Mouse (Mus musculus): ENCODE measurements around the gene Clrn1. TPM values are rescaled to one million over a fixed set of nuclear protein-coding genes. Genes with fewer than 3 reads are reported as not detected.

The Clrn1 gene
- polyA plus RNA-seq, 2 experiments: not detected

DNA sequence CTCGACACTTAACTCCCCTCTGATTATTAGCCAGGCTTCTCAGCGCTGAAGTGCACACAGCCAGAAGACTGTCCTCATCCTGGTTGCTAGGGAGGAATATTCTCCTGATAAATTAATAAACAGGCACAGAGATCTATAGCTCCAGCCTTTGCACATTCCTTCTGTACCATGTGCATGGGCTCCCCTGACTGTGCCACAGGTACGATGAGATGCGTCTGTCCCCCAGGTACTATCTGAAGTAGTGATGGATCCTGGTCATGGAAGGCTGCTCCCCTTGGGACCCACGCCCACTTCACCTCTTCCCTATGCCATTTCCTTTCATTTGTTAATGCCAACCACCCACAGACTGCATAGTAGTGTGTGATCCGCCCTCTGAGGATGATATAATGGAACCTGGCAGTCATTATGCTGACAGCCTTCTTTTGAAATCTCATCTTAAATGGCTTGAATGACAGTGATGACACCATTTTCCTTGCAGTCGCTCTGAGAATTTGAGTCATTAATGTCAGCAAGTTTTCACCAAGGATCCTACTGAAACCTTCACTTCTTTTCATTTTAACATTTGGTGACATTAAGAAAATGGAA, 3.1 kb upstream of the Clrn1 start:
- Histone ChIP-seq H3K27me3 (ENCODE audit: control insufficient read depth, insufficient read depth, low read length) (no peaks in the 10 kb centered on the region), H3K36me3 (replicated peaks; ENCODE audit: control insufficient read depth, insufficient read depth, low read depth) (no peaks in the 10 kb centered on the region), H3K4me2 (ENCODE audit: low read depth) (no peak overlapping the region), H3K27ac (no peak overlapping the region), H3K4me3 (ENCODE audit: insufficient read depth in 1 of 2, low read depth in 2 of 2, low read length in 2 of 2) (no peak overlapping the region), H3K4me1 (replicated peaks; ENCODE audit: control insufficient read depth in 2 of 2, insufficient read depth in 2 of 2, low read length in 1 of 2) (0 out of 4 replicates have a peak, but pooled peaks cover 0 to 1% of the 10 kb centered on the region in 2 experiments), H3K9me3 (ENCODE audit: control insufficient read depth, low read length) (no peaks in the 10 kb centered on the region), H3K9ac (replicated peaks) (no peak overlapping the region)
- ATAC-seq (ENCODE audit: insufficient read depth) (no peak), DNase-seq (ENCODE audit: low read depth in 3 of 3, low spot score in 3 of 3) (no peak)
- TF ChIP-seq EP300 (IDR thresholded peaks at IDR 0.05; ENCODE audit: low read depth) (no peak), CTCF (IDR thresholded peaks at IDR 0.05; ENCODE audit: low read depth) (no peak)
- 63% methylated on average over 7 of the region's 7 CpGs for WGBS (ENCODE audit: insufficient replicate concordance)

- ATAC-seq (ENCODE audit: insufficient read depth) (no peak), DNase-seq (ENCODE audit: low read depth in 3 of 3, low spot score in 3 of 3) (no peak)
- no peak for TF ChIP-seq EP300 (IDR thresholded peaks at IDR 0.05; ENCODE audit: low read depth)
- no peak for TF ChIP-seq CTCF (IDR thresholded peaks at IDR 0.05; ENCODE audit: low read depth)
- Histone ChIP-seq H3K27me3 (ENCODE audit: control insufficient read depth, insufficient read depth, low read length) (no peaks in the 10 kb centered on the region), H3K4me2 (ENCODE audit: low read depth) (no peak overlapping the region), H3K9ac (replicated peaks) (no peak overlapping the region), H3K4me3 (ENCODE audit: insufficient read depth in 1 of 2, low read depth in 2 of 2, low read length in 2 of 2) (no peak overlapping the region), H3K36me3 (replicated peaks; ENCODE audit: control insufficient read depth, insufficient read depth, low read depth) (no peaks in the 10 kb centered on the region), H3K4me1 (replicated peaks; ENCODE audit: control insufficient read depth in 2 of 2, insufficient read depth in 2 of 2, low read length in 1 of 2) (0 out of 4 replicates have a peak, but pooled peaks cover 0 to 1% of the 10 kb centered on the region in 2 experiments), H3K27ac (no peak overlapping the region), H3K9me3 (ENCODE audit: control insufficient read depth, low read length) (no peaks in the 10 kb centered on the region)
- 62% methylated on average over 10 of the region's 10 CpGs for whole genome bisulfite sequencing (ENCODE audit: insufficient replicate concordance)
These were observed 2.6 kb upstream of the Clrn1 start for GRCm38 (mm10) chr3:58887719-58888118.

GRCm38 (mm10) chr3:58883511-58883907, 1.6 kb downstream of the Clrn1 start:
- Histone ChIP-seq H3K4me2 (ENCODE audit: low read depth) (no peak overlapping the region), H3K36me3 (replicated peaks; ENCODE audit: control insufficient read depth, insufficient read depth, low read depth) (no peaks in the 10 kb centered on the region), H3K9ac (replicated peaks) (no peak overlapping the region), H3K27ac (no peak overlapping the region), H3K4me3 (ENCODE audit: insufficient read depth in 1 of 2, low read depth in 2 of 2, low read length in 2 of 2) (no peak overlapping the region), H3K4me1 (replicated peaks; ENCODE audit: control insufficient read depth in 2 of 2, insufficient read depth in 2 of 2, low read length in 1 of 2) (0 out of 4 replicates have a peak, but pooled peaks cover 0 to 1% of the 10 kb centered on the region in 2 experiments), H3K9me3 (ENCODE audit: control insufficient read depth, low read length) (no peaks in the 10 kb centered on the region), H3K27me3 (ENCODE audit: control insufficient read depth, insufficient read depth, low read length) (no peaks in the 10 kb centered on the region)
- ATAC-seq (ENCODE audit: insufficient read depth) (no peak), DNase-seq (ENCODE audit: low read depth in 3 of 3, low spot score in 3 of 3) (no peak)
- no peak for TF ChIP-seq EP300 (IDR thresholded peaks at IDR 0.05; ENCODE audit: low read depth)
- no peak for TF ChIP-seq CTCF (IDR thresholded peaks at IDR 0.05; ENCODE audit: low read depth)

- DNase-seq (ENCODE audit: low read depth in 3 of 3, low spot score in 3 of 3) (no peak), ATAC-seq (ENCODE audit: insufficient read depth) (no peak)
- 0 out of 4 replicates have a peak, but pooled peaks cover 0 to 1% of the 10 kb centered on the region in 2 experiments for H3K4me1 ChIP-seq (replicated peaks; ENCODE audit: control insufficient read depth in 2 of 2, insufficient read depth in 2 of 2, low read length in 1 of 2)
- H3K27me3 ChIP-seq (ENCODE audit: control insufficient read depth, insufficient read depth, low read length): no peaks in the 10 kb centered on the region
- no peak overlapping the region for H3K27ac ChIP-seq
- H3K9me3 ChIP-seq (ENCODE audit: control insufficient read depth, low read length): no peaks in the 10 kb centered on the region
- 11% methylated on average over 8 of the region's 8 CpGs for WGBS (ENCODE audit: insufficient replicate concordance)
- H3K4me3 ChIP-seq (ENCODE audit: insufficient read depth in 1 of 2, low read depth in 2 of 2, low read length in 2 of 2): no peak overlapping the region
- H3K4me2 ChIP-seq (ENCODE audit: low read depth): no peak overlapping the region
- TF ChIP-seq CTCF (IDR thresholded peaks at IDR 0.05; ENCODE audit: low read depth): no peak
- no peak for TF ChIP-seq EP300 (IDR thresholded peaks at IDR 0.05; ENCODE audit: low read depth)
- H3K9ac ChIP-seq (replicated peaks): no peak overlapping the region
- no peaks in the 10 kb centered on the region for H3K36me3 ChIP-seq (replicated peaks; ENCODE audit: control insufficient read depth, insufficient read depth, low read depth)
These were observed 2.1 kb downstream of the Clrn1 start for GRCm38 (mm10) chr3:58882878-58883510.

DNA sequence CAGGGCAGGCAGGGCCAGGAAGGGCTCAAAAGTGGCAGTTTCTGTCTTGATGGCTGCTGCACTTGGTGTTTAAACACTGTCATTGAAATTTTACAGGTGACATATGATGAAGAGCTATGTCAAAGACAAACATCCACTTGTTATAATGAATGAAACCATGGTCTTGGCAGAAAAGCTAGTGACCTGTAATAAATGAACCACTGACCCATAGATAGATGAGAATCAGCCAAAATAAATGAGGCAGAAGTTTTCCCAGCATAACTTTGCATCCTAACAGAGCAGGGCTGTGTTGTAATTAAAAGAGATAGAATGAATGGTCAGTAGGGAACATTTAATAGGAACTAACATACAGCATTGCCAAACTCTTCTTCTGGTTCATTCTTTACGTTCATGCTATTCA, 4.1 kb downstream of the Clrn1 start:
- Histone ChIP-seq H3K9ac (replicated peaks) (no peak overlapping the region), H3K27me3 (ENCODE audit: control insufficient read depth, insufficient read depth, low read length) (no peaks in the 10 kb centered on the region), H3K27ac (no peak overlapping the region), H3K4me3 (ENCODE audit: insufficient read depth in 1 of 2, low read depth in 2 of 2, low read length in 2 of 2) (no peak overlapping the region), H3K4me2 (ENCODE audit: low read depth) (no peak overlapping the region), H3K4me1 (replicated peaks; ENCODE audit: control insufficient read depth in 2 of 2, insufficient read depth in 2 of 2, low read length in 1 of 2) (no peaks in the 10 kb centered on the region), H3K36me3 (replicated peaks; ENCODE audit: control insufficient read depth, insufficient read depth, low read depth) (no peaks in the 10 kb centered on the region), H3K9me3 (ENCODE audit: control insufficient read depth, low read length) (no peaks in the 10 kb centered on the region)
- ATAC-seq (ENCODE audit: insufficient read depth): no peak
- no peak for TF ChIP-seq CTCF (IDR thresholded peaks at IDR 0.05; ENCODE audit: low read depth)
- no peak for TF ChIP-seq EP300 (IDR thresholded peaks at IDR 0.05; ENCODE audit: low read depth)
- WGBS (ENCODE audit: insufficient replicate concordance): 63% methylated on average over 1 of the region's 1 CpGs
- no peak for DNase-seq (ENCODE audit: low read depth in 3 of 3, low spot score in 3 of 3)

Data from liver, embryonic 14.5 days (tissue).